Mouse (Mus musculus): Measurements from ENCODE around the gene Rabggta. TPM values are rescaled to one million over a fixed set of nuclear protein-coding genes. Genes with fewer than 3 reads are reported as not detected.

The Rabggta gene
- polyA plus RNA-seq, 1 experiment: 84.9 TPM

GRCm38 (mm10) chr14:55735334-55735733 is 13.3 kb upstream of the Rabggta start:
- Histone ChIP-seq H3K4me3 (ENCODE audit: control insufficient read depth, insufficient read depth, low read length) (no peak overlapping the region), H3K4me1 (replicated peaks; ENCODE audit: control insufficient read depth, insufficient read depth, low read length) (no peaks in the 10 kb centered on the region), H3K36me3 (ENCODE audit: control insufficient read depth, insufficient read depth, low read length) (peaks cover 5% of the 10 kb centered on the region; the same call in 1 of the 2 replicates), H3K27me3 (ENCODE audit: control insufficient read depth, insufficient read depth, low read length) (no peaks in the 10 kb centered on the region), H3K27ac (ENCODE audit: control insufficient read depth, insufficient read depth, low read length) (no peak overlapping the region)
- DNase-seq: no peak
- 88% methylated on average over 3 of the region's 3 CpGs for WGBS
- TF ChIP-seq CTCF (IDR thresholded peaks at IDR 0.05; ENCODE audit: borderline replicate concordance, control insufficient read depth, extremely low read depth, insufficient read depth, low read length, poor library complexity): no peak

GRCm38 (mm10) chr14:55734869-55735268 is 12.8 kb upstream of the Rabggta start:
- no peak overlapping the region for H3K4me3 ChIP-seq (ENCODE audit: control insufficient read depth, insufficient read depth, low read length)
- 91% methylated on average over 7 of the region's 7 CpGs for WGBS
- no peak overlapping the region for H3K27ac ChIP-seq (ENCODE audit: control insufficient read depth, insufficient read depth, low read length)
- no peaks in the 10 kb centered on the region for H3K4me1 ChIP-seq (replicated peaks; ENCODE audit: control insufficient read depth, insufficient read depth, low read length)
- H3K36me3 ChIP-seq (ENCODE audit: control insufficient read depth, insufficient read depth, low read length): peaks cover 2% of the 10 kb centered on the region; the same call in 1 of the 2 replicates
- DNase-seq: no peak
- no peak for TF ChIP-seq POLR2A (IDR thresholded peaks at IDR 0.05; ENCODE audit: control insufficient read depth, extremely low read depth, insufficient read depth, low read length, poor library complexity)
- no peak for TF ChIP-seq CTCF (IDR thresholded peaks at IDR 0.05; ENCODE audit: borderline replicate concordance, control insufficient read depth, extremely low read depth, insufficient read depth, low read length, poor library complexity)
- H3K27me3 ChIP-seq (ENCODE audit: control insufficient read depth, insufficient read depth, low read length): no peaks in the 10 kb centered on the region

DNA sequence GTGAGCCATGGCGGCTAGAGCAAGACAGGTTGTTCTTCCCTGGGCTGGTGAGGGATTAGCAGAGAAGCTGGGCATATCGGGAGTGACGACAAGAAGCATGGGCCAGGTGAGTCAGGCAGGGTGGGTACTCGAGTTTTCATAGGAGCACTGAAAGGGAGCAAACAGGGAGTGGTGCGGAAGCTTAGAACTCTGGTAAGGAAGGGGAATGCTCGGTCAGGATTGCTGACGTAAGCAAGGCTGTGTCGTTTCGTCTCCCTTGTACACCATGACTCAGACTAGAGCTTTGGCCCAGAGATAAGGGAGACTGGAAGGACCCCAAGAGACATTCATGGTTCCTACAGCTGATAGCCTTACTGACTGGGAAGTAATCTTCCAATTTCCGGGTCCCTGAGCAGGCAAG is 11.8 kb upstream of the Rabggta start:
- WGBS: 88% methylated on average over 10 of the region's 10 CpGs
- TF ChIP-seq CTCF (IDR thresholded peaks at IDR 0.05; ENCODE audit: borderline replicate concordance, control insufficient read depth, extremely low read depth, insufficient read depth, low read length, poor library complexity): no peak
- no peak for TF ChIP-seq POLR2A (IDR thresholded peaks at IDR 0.05; ENCODE audit: control insufficient read depth, extremely low read depth, insufficient read depth, low read length, poor library complexity)
- H3K27ac ChIP-seq (ENCODE audit: control insufficient read depth, insufficient read depth, low read length): no peak overlapping the region; the same call in 1 of the 2 replicates

DNA sequence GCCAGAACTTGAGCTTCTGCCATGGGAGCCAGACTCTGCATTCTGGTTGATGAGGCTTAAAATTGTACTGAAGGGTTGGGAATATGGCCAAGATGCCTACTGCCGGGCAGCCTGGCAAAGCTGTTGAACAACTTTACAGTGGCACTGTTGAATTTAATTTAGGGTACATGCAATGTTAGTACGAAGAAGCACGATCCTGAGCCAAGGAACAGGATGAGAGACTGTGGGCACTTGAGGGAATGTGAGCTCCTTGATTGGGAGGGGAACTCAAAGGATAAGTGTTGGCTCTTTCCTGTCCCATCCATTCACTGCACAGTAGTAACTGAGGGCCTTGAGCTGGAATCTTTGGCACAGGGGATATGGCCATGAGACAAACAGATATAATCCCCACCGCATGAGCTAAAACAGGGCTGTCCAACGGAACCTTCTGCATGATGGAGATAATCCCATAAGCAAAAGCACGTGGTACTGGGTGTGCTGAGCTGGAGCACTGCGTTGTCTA is 8.5 kb upstream of the Rabggta start:
- no peak for DNase-seq
- WGBS: 90% methylated on average over 7 of the region's 7 CpGs
- Histone ChIP-seq H3K4me3 (ENCODE audit: control insufficient read depth, insufficient read depth, low read length) (no peak overlapping the region), H3K27me3 (ENCODE audit: control insufficient read depth, insufficient read depth, low read length) (no peaks in the 10 kb centered on the region), H3K27ac (ENCODE audit: control insufficient read depth, insufficient read depth, low read length) (no peak overlapping the region), H3K36me3 (ENCODE audit: control insufficient read depth, insufficient read depth, low read length) (no peaks in the 10 kb centered on the region), H3K4me1 (replicated peaks; ENCODE audit: control insufficient read depth, insufficient read depth, low read length) (no peaks in the 10 kb centered on the region)
- TF ChIP-seq POLR2A (IDR thresholded peaks at IDR 0.05; ENCODE audit: control insufficient read depth, extremely low read depth, insufficient read depth, low read length, poor library complexity) (no peak), CTCF (IDR thresholded peaks at IDR 0.05; ENCODE audit: borderline replicate concordance, control insufficient read depth, extremely low read depth, insufficient read depth, low read length, poor library complexity) (no peak)

More for the DNA sequence above, 11.8 kb upstream of the Rabggta start:
- Histone ChIP-seq H3K4me3 (ENCODE audit: control insufficient read depth, insufficient read depth, low read length) (no peak overlapping the region), H3K36me3 (ENCODE audit: control insufficient read depth, insufficient read depth, low read length) (no peaks in the 10 kb centered on the region), H3K4me1 (replicated peaks; ENCODE audit: control insufficient read depth, insufficient read depth, low read length) (no peaks in the 10 kb centered on the region), H3K27me3 (ENCODE audit: control insufficient read depth, insufficient read depth, low read length) (no peaks in the 10 kb centered on the region)
- DNase-seq: no peak

DNA sequence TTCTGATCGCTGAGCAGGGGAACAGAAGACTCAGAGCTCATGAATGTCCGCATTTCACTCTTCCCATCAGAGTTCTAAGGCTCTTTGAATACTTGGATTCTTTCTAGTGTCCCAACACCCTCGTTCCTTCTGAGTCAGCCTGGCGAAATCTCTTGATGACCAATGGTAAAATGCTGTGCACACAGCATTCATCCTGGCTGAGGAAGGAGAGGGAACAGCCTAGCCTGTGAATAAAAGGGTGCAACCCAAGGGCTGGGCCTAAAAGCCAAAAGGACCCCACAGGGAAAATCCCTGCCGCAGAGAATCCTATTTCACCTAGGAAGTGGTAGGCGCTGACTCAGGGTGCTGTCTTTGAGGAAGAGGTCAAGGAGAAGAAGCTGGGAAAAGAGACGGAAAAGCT is 8.1 kb upstream of the Rabggta start:
- 95% methylated on average over 7 of the region's 7 CpGs for WGBS

DNA sequence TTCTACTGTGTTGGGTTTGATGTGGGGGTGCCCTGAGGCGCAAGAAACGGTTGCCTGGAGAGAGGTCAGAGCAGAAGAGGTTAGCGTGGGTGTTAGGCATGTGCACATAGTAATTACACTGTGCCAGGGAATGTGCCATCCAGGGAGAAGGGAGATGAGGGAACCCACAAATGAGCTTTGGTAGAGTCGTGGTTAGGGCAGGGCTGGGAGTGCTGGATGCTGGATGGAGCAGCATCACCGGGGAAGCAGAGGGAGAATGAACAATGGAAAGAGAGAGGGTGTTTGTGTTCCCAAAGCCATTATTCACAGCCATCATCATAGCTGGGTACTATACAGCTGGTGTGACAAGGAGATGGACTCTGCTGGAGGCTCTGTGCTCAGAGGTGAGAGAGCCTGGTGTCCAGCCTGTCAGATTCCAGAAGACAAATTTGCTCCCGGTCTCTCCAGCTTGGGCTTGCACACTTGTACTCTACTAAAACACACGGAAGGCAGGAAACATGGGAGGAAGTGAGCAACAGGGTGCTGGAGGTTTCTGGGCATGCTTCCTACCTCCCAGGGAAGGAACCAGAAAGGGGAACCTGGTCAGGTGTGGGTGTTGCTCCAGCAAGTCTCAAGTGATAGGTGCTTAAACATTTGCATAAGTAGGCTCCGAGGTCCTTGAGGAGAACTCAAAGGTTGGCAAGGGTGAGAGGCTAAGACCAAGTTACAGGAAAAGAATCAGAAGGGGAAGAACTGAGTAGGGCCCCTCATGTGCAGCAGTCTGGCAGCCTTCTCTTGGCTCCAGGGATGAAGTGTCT is 6.0 kb upstream of the Rabggta start:
- no peak for TF ChIP-seq CTCF (IDR thresholded peaks at IDR 0.05; ENCODE audit: borderline replicate concordance, control insufficient read depth, extremely low read depth, insufficient read depth, low read length, poor library complexity)
- no peak for TF ChIP-seq POLR2A (IDR thresholded peaks at IDR 0.05; ENCODE audit: control insufficient read depth, extremely low read depth, insufficient read depth, low read length, poor library complexity)
- DNase-seq: no peak
- H3K27ac ChIP-seq (ENCODE audit: control insufficient read depth, insufficient read depth, low read length): no peak overlapping the region

More for the DNA sequence above, 8.1 kb upstream of the Rabggta start:
- Histone ChIP-seq H3K4me3 (ENCODE audit: control insufficient read depth, insufficient read depth, low read length) (no peak overlapping the region), H3K27me3 (ENCODE audit: control insufficient read depth, insufficient read depth, low read length) (no peaks in the 10 kb centered on the region), H3K4me1 (replicated peaks; ENCODE audit: control insufficient read depth, insufficient read depth, low read length) (peaks cover 4% of the 10 kb centered on the region), H3K27ac (ENCODE audit: control insufficient read depth, insufficient read depth, low read length) (no peak overlapping the region), H3K36me3 (ENCODE audit: control insufficient read depth, insufficient read depth, low read length) (no peaks in the 10 kb centered on the region)
- no peak for DNase-seq
- TF ChIP-seq POLR2A (IDR thresholded peaks at IDR 0.05; ENCODE audit: control insufficient read depth, extremely low read depth, insufficient read depth, low read length, poor library complexity): no peak
- TF ChIP-seq CTCF (IDR thresholded peaks at IDR 0.05; ENCODE audit: borderline replicate concordance, control insufficient read depth, extremely low read depth, insufficient read depth, low read length, poor library complexity): no peak

More for the DNA sequence above, 6.0 kb upstream of the Rabggta start:
- 56% methylated on average over 8 of the region's 8 CpGs for WGBS
- Histone ChIP-seq H3K4me1 (replicated peaks; ENCODE audit: control insufficient read depth, insufficient read depth, low read length) (peaks cover 15% of the 10 kb centered on the region), H3K27me3 (ENCODE audit: control insufficient read depth, insufficient read depth, low read length) (no peaks in the 10 kb centered on the region), H3K4me3 (ENCODE audit: control insufficient read depth, insufficient read depth, low read length) (no peak overlapping the region), H3K36me3 (ENCODE audit: control insufficient read depth, insufficient read depth, low read length) (no peaks in the 10 kb centered on the region)
